Mouse (Mus musculus): Measurements from ENCODE around the gene Asic4.

GRCm38 (mm10) chr1:75440661-75441060, 9.6 kb upstream of the Asic4 start:
- no peak for TF ChIP-seq CTCF (IDR thresholded peaks at IDR 0.05; ENCODE audit: control insufficient read depth, insufficient read depth, insufficient read length)
- TF ChIP-seq MYOD1 (IDR thresholded peaks at IDR 0.05; ENCODE audit: control insufficient read depth, insufficient read length, low read depth) = no peak
- TF ChIP-seq CEBPB (IDR thresholded peaks at IDR 0.05; ENCODE audit: low read depth) = no peak
- no peak for TF ChIP-seq MAX (IDR thresholded peaks at IDR 0.05)
- TF ChIP-seq USF1 (IDR thresholded peaks at IDR 0.05; ENCODE audit: low read depth) = no peak
- TF ChIP-seq MYOG (IDR thresholded peaks at IDR 0.05; ENCODE audit: control insufficient read depth, extremely low read depth, insufficient read length) = no peak
- TF ChIP-seq FOSL1 (IDR thresholded peaks at IDR 0.05; ENCODE audit: insufficient read depth, low read length, poor library complexity, severe bottlenecking) = no peak

All from C2C12 (cell line).